Mouse (Mus musculus) small intestine, adult 2 months (tissue): Measurements from ENCODE around the gene Klhl22. TPM values are rescaled to one million over a fixed set of nuclear protein-coding genes. Genes with fewer than 3 reads are reported as not detected.
A peak's percentile ranks its signal among the peaks of the same experiment; 100 is the strongest.

Source experiments
- H3K27ac ChIP-seq: fragments of 200-500 bp; 2 replicates; pipeline ENCODE4 v1.5.1; 2012; ENCODE audit warnings: low read depth, low read length, control low read depth, inconsistent platforms; ENCODE audit not compliant: insufficient read depth
- H3K27me3 ChIP-seq: fragments of 200-500 bp; 2 replicates; pipeline ENCODE4 v1.6.1; 2012; ENCODE audit warnings: mild to moderate bottlenecking, moderate library complexity, low read length, inconsistent platforms; ENCODE audit not compliant: control insufficient read depth, insufficient read depth
- H3K36me3 ChIP-seq: fragments of 200-500 bp; 2 replicates; pipeline ENCODE4 v1.6.1; 2012; ENCODE audit warnings: mild to moderate bottlenecking, low read length, control low read depth, inconsistent platforms; ENCODE audit not compliant: control insufficient read depth, insufficient read depth
- H3K4me1 ChIP-seq: fragments of 200-500 bp; 2 replicates; pipeline ENCODE4 v1.6.1; 2012; ENCODE audit warnings: low read length, inconsistent platforms, mixed read lengths; ENCODE audit not compliant: control insufficient read depth, insufficient read depth, insufficient read length
- H3K4me3 ChIP-seq: fragments of 200-500 bp; 2 replicates; pipeline ENCODE4 v1.5.1; 2012; ENCODE audit warnings: low read depth, mild to moderate bottlenecking, control low read depth, inconsistent platforms, low read length, moderate library complexity
- CTCF ChIP-seq: fragments of 200-500 bp; IDR thresholded peaks from 2 replicates; pipeline ENCODE4 v1.5.1; 2012; ENCODE audit warnings: low read depth, mild to moderate bottlenecking, control low read depth, inconsistent platforms, low read length, moderate library complexity, mixed read lengths; ENCODE audit not compliant: insufficient replicate concordance, insufficient read length; ENCODE audit errors: extremely low read depth
- POLR2A ChIP-seq: fragments of 200-500 bp; IDR thresholded peaks from 2 replicates; pipeline ENCODE4 v1.6.1; 2012; ENCODE audit warnings: low read depth, mild to moderate bottlenecking, control low read depth, inconsistent platforms, low read length, moderate library complexity
- WGBS: fragments of 180-500 bp; shearing (Covaris S2); methylation state at CpG from one replicate; pipeline ENCODE4 v1.1.7; 2018; 5-methylcytosine and 5-hydroxymethylcytosine counted together
- polyA plus RNA-seq: library from polyadenylated mRNA; depleted of rRNA; stranded (reverse); fragments of >200 nt; gene quantifications from 2 replicates; pipeline ENCODE4 v1.2.3, GENCODE M21; 2012

Gene Klhl22
- polyA plus RNA-seq, 1 experiment, result 60.9 TPM

DNA sequence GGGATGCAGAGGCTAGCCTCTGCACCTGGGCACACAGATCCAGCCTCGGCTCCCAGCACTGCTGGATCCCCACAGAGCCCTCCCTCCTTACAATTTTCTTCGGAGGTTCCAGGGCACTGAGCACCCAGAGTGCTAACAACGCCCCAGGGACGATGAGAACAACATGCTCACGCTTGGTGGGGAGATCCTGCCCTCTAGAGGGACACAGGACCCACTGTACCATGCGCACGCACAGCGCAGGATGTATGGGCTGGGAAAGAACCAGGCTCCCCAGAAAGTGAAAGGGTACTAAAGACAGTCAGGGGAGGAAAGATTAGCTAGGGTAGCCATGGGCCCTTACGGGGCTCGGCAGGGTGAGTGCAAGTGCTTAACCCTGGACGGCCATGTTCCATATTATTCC lies 72.4 kb downstream of the Klhl22 start:
- peaks cover 35% of the 10 kb centered on the region for H3K27me3 ChIP-seq
- 12% methylated on average over 11 of the region's 11 CpGs for WGBS

GRCm38 (mm10) chr16:17832821-17833220 lies 73.4 kb downstream of the Klhl22 start, which contains the start of gene B830017H08Rik:
B830017H08Rik (plus strand) TSS chr16:17833121.
- H3K4me1 ChIP-seq, result peaks cover 2% of the 10 kb centered on the region; the same call in 1 of the 2 replicates
- H3K27ac ChIP-seq, result no peak within 1 kb of the TSS
- no peaks in the 10 kb centered on the region for H3K36me3 ChIP-seq
- peak within 1 kb of the TSS; percentile 41 for H3K4me3 ChIP-seq
- no peak for TF ChIP-seq CTCF
- no peak for TF ChIP-seq POLR2A
- 31% methylated on average over 7 of the region's 7 CpGs for WGBS
- peaks cover 36% of the 10 kb centered on the region for H3K27me3 ChIP-seq

More for the DNA sequence above, 72.4 kb downstream of the Klhl22 start:
- Histone ChIP-seq H3K36me3 (no peaks in the 10 kb centered on the region), H3K27ac (no peak overlapping the region), H3K4me3 (no peak overlapping the region), H3K4me1 (peaks cover 2% of the 10 kb centered on the region; the same call in 1 of the 2 replicates)
- TF ChIP-seq CTCF, result no peak
- no peak for TF ChIP-seq POLR2A

DNA sequence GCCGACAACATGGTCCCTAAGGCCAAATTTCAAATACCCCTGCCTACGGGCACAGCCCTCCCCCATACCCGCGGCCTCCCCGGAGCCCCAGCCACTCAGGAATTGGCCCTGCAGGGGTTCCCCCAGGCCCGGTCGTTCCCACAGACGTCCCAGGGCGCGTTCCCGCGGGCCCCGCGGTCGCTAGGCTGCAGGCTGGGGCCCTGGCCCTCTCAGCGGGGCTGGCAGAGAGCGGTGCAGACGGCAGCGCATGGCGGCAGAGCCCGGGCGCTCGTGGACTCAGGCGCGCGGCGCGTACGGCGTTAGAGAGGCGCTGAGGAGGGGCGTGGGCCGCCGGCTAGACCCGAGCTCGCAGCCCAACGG lies 73.9 kb downstream of the Klhl22 start:
- Histone ChIP-seq H3K4me1 (peaks cover 2% of the 10 kb centered on the region; the same call in 1 of the 2 replicates), H3K36me3 (no peaks in the 10 kb centered on the region), H3K27ac (no peak overlapping the region), H3K27me3 (peaks cover 36% of the 10 kb centered on the region), H3K4me3 (peak overlapping the region; percentile 41)
- TF ChIP-seq CTCF (no peak), POLR2A (no peak)
- WGBS, result under 1% methylated on average over 37 of the region's 37 CpGs

- TF ChIP-seq CTCF (no peak), POLR2A (no peak)
- H3K4me1 ChIP-seq, result peaks cover 2% of the 10 kb centered on the region; the same call in 1 of the 2 replicates
- no peaks in the 10 kb centered on the region for H3K36me3 ChIP-seq
- WGBS, result under 1% methylated on average over 93 of the region's 103 CpGs
- H3K27me3 ChIP-seq, result peaks cover 36% of the 10 kb centered on the region
- H3K27ac ChIP-seq, result no peak overlapping the region
- peak overlapping the region; percentile 41 for H3K4me3 ChIP-seq
Measured at GRCm38 (mm10) chr16:17833681-17834399, 74.4 kb downstream of the Klhl22 start.

- WGBS, result 48% methylated on average over 7 of the region's 7 CpGs
- no peak overlapping the region for H3K4me3 ChIP-seq
Measured at GRCm38 (mm10) chr16:17834543-17834942, 75.1 kb downstream of the Klhl22 start.

GRCm38 (mm10) chr16:17835481-17835880 lies 76.1 kb downstream of the Klhl22 start:
- 39% methylated on average over 13 of the region's 13 CpGs for WGBS
- Histone ChIP-seq H3K27ac (no peak overlapping the region), H3K27me3 (peaks cover 36% of the 10 kb centered on the region), H3K36me3 (no peaks in the 10 kb centered on the region; the same call in 1 of the 2 replicates), H3K4me1 (peaks cover 2% of the 10 kb centered on the region; the same call in 1 of the 2 replicates), H3K4me3 (no peak overlapping the region)
- TF ChIP-seq POLR2A, result no peak
- TF ChIP-seq CTCF, result no peak

More at GRCm38 (mm10) chr16:17834543-17834942, 75.1 kb downstream of the Klhl22 start:
- H3K27ac ChIP-seq, result no peak overlapping the region
- no peaks in the 10 kb centered on the region for H3K36me3 ChIP-seq
- peaks cover 2% of the 10 kb centered on the region; the same call in 1 of the 2 replicates for H3K4me1 ChIP-seq
- TF ChIP-seq POLR2A (no peak), CTCF (no peak)
- H3K27me3 ChIP-seq, result peaks cover 36% of the 10 kb centered on the region

- TF ChIP-seq POLR2A (no peak), CTCF (no peak)
- Histone ChIP-seq H3K4me3 (no peak within 1 kb of the TSS), H3K27ac (no peak within 1 kb of the TSS), H3K27me3 (peaks cover 20% of the 10 kb centered on the region), H3K36me3 (peaks cover 24% of the 10 kb centered on the region), H3K4me1 (peaks cover 2% of the 10 kb centered on the region; the same call in 1 of the 2 replicates)
- 56% methylated on average over 6 of the region's 6 CpGs for WGBS
Measured at GRCm38 (mm10) chr16:17838051-17838450, 78.6 kb downstream of the Klhl22 start, which contains the start of gene Car15. Car15 (minus strand) TSS chr16:17838364.
